Mouse (Mus musculus) G1E (cell line): ENCODE measurements around the gene Dpp9.

Source experiments
- CTCF ChIP-seq: IDR thresholded peaks from 2 replicates; pipeline ENCODE4 v1.5.1; 2012; ENCODE audit warnings: low read depth, low read length, inconsistent platforms, mixed read lengths
- GATA1 ChIP-seq: IDR thresholded peaks from 2 replicates; pipeline ENCODE4 v1.6.1; 2012; ENCODE audit warnings: borderline replicate concordance, low read length, inconsistent platforms, mixed read lengths
- GATA2 ChIP-seq: IDR thresholded peaks from 2 replicates; pipeline ENCODE4 v1.6.1; 2012; ENCODE audit warnings: low read depth, low read length, inconsistent platforms, borderline replicate concordance

DNA sequence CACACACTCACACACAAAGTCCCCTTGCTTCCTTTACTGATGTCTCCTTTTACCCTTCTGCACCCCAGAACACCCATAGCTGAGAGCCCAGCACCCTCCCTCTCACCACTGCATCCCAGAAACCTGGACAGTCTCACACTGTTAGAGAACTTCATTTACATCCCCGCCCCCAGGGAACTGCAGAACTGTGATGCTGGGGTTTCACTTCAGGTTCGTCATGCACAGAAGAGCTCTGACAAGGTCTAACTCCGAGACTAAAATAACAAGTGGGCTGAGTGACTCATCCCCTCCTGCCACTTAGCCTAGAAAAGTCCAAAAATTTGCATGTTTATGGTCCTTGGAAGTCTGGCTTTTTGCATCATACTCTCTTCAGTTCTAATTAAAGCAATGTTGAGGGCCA, 47.6 kb upstream of the Dpp9 start:
- TF ChIP-seq CTCF (no peak), GATA2 (no peak), GATA1 (no peak)
